Mouse (Mus musculus) myocyte (in vitro differentiated cells): Measurements from ENCODE around the gene Taf8.

Source experiments
- CEBPB ChIP-seq: IDR thresholded peaks from 2 replicates; pipeline ENCODE4 v1.6.1; 2011; ENCODE audit warnings: mild to moderate bottlenecking, moderate library complexity; ENCODE audit not compliant: poor library complexity, insufficient read depth, severe bottlenecking
- E2F4 ChIP-seq: IDR thresholded peaks from one replicate; pipeline ENCODE4 v1.6.1; 2011; ENCODE audit warnings: mild to moderate bottlenecking, control low read depth, moderate library complexity; ENCODE audit not compliant: insufficient read depth
- MAX ChIP-seq: IDR thresholded peaks from one replicate; pipeline ENCODE4 v1.6.1; 2011; ENCODE audit warnings: low read depth, mild to moderate bottlenecking, control low read depth
- MYOD1 ChIP-seq, 3 experiments: IDR thresholded peaks; one replicate each; pipeline ENCODE4 v1.6.1; 2011; ENCODE audit warnings: control low read depth in 2 of 3, low read depth in 2 of 3, mild to moderate bottlenecking in 2 of 3, moderate library complexity in 1 of 3; ENCODE audit not compliant: insufficient read length in 2 of 3, control insufficient read depth in 1 of 3
- MYOG ChIP-seq, 3 experiments: IDR thresholded peaks; one replicate each; pipeline ENCODE4 v1.6.1; 2011; ENCODE audit warnings: control low read depth in 2 of 3, low read depth in 2 of 3, mild to moderate bottlenecking in 2 of 3; ENCODE audit not compliant: insufficient read length in 2 of 3, control insufficient read depth in 1 of 3, insufficient read depth in 1 of 3
- POLR2A ChIP-seq: IDR thresholded peaks from one replicate; pipeline ENCODE4 v1.6.1; 2011; ENCODE audit warnings: low read depth, mild to moderate bottlenecking, control low read depth, moderate library complexity; ENCODE audit not compliant: insufficient read length
- POLR2AphosphoS2 ChIP-seq: IDR thresholded peaks from one replicate; pipeline ENCODE4 v1.6.1; 2011; ENCODE audit warnings: low read depth, control low read depth; ENCODE audit not compliant: insufficient read length
- REST ChIP-seq: IDR thresholded peaks from one replicate; pipeline ENCODE4 v1.6.1; 2011; ENCODE audit warnings: mild to moderate bottlenecking, control low read depth, moderate library complexity; ENCODE audit not compliant: insufficient read depth, insufficient read length
- TCF12 ChIP-seq: IDR thresholded peaks from one replicate; pipeline ENCODE4 v1.6.1; 2011; ENCODE audit warnings: mild to moderate bottlenecking, control low read depth; ENCODE audit not compliant: poor library complexity, insufficient read depth, severe bottlenecking
- USF1 ChIP-seq: IDR thresholded peaks from one replicate; pipeline ENCODE4 v1.6.1; 2011; ENCODE audit warnings: low read depth, mild to moderate bottlenecking, control low read depth, moderate library complexity

DNA sequence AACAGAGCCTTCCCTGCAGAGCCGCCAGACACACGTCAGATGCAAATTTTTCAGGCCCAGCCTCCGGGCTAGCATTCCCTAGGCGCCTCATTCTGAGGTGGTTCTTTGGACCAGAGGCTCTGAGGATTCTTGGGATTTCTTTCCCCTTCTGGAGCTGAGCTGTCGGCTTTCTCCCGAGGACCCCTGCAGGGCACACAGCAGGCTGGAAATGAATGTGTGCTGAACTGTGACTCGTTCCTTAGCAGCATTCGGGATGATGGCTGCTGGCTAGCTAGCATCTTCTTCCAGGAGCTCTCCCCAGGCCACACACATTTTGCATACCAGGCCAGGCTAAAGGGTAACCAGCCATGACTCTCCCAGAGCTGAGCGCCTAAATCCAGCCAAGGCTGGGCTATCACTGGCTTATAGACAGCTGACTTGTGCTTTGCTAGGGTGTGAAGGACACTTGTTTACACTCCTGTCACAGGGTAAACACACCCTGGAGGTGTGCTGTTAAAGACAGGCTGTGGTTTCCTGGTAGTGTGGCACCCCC lies 61.7 kb downstream of the Taf8 start:
- TF ChIP-seq POLR2A (no peak), POLR2AphosphoS2 (no peak), MAX (no peak), E2F4 (no peak), MYOG (IDR thresholded peaks at IDR 0.05; ENCODE audit: control insufficient read depth in 1 of 3, insufficient read depth in 1 of 3, insufficient read length in 2 of 3, low read depth in 2 of 3) (no peak), CEBPB (no peak), TCF12 (no peak), USF1 (no peak), MYOD1 (IDR thresholded peaks at IDR 0.05; ENCODE audit: control insufficient read depth in 1 of 3, insufficient read length in 2 of 3, low read depth in 2 of 3) (no peak), REST (no peak)
